18 mouse cellular contexts compared by ENCODE assay signal in genomic region chr12:80144846-80145245, GRCm38 (mm10).
"Had no signal": no experiment of that assay in that cellular context is flagged by ENCODE, and none has a peak within 500 bp of the region (broad histone marks: within the 10 kb centered on the region; RNA-seq: fewer than 3 reads in every experiment).

No protein-coding gene starts in this region.

- H3K36me3 ChIP-seq: liver, embryonic 13.5 days; liver, embryonic 15.5 days; midbrain, embryonic 13.5 days; midbrain, embryonic 15.5 days; neural tube, embryonic 12.5 days had no signal

- ATAC-seq: lung, postnatal 0 days; midbrain, embryonic 13.5 days; midbrain, embryonic 15.5 days had no signal

- H3K27me3 ChIP-seq: liver, embryonic 13.5 days; liver, embryonic 15.5 days; midbrain, embryonic 13.5 days; neural tube, embryonic 12.5 days had no signal

- H3K4me1 ChIP-seq: midbrain, embryonic 15.5 days had no signal

- DNase-seq: liver, embryonic 13.5 days; lung, adult 2 months; retina, postnatal 1 day; right cerebral cortex, adult 18-20 months; right cerebral cortex, postnatal 25 days; right cerebral cortex, postnatal 4 days; spleen, adult 18-20 months; thymus, adult 18-20 months; thymus, postnatal 14 days; thymus, postnatal 36 days had no signal

- H3K9ac ChIP-seq: liver, embryonic 13.5 days; liver, embryonic 15.5 days; midbrain, embryonic 13.5 days; midbrain, embryonic 15.5 days; neural tube, embryonic 12.5 days had no signal

- H3K4me3 ChIP-seq: liver, embryonic 13.5 days; liver, embryonic 15.5 days; megakaryocyte, embryonic 14.5 days; midbrain, embryonic 13.5 days; midbrain, embryonic 15.5 days; neural tube, embryonic 12.5 days had no signal

- H3K4me2 ChIP-seq: liver, embryonic 13.5 days; liver, embryonic 15.5 days; midbrain, embryonic 11.5 days; midbrain, embryonic 13.5 days; midbrain, embryonic 15.5 days; neural tube, embryonic 12.5 days had no signal

- H3K27ac ChIP-seq: macrophage; midbrain, embryonic 13.5 days; midbrain, embryonic 15.5 days; neural tube, embryonic 12.5 days had no signal

- H3K9me3 ChIP-seq: liver, embryonic 13.5 days; liver, embryonic 15.5 days; megakaryocyte, embryonic 14.5 days; midbrain, embryonic 13.5 days; midbrain, embryonic 15.5 days; neural tube, embryonic 12.5 days had no signal
